Mouse (Mus musculus) thymus, adult 2 months (tissue): Measurements from ENCODE around the gene Zmiz1.

Experiments
- CTCF ChIP-seq: fragments of 200-500 bp; IDR thresholded peaks from 2 replicates; pipeline ENCODE4 v1.5.1; 2012; ENCODE audit warnings: mild to moderate bottlenecking, control low read depth, low read length, moderate library complexity, borderline replicate concordance; ENCODE audit not compliant: control insufficient read depth, poor library complexity, insufficient read depth; ENCODE audit errors: extremely low read depth
- POLR2A ChIP-seq: fragments of 200-500 bp; IDR thresholded peaks from 2 replicates; pipeline ENCODE4 v1.6.1; 2012; ENCODE audit warnings: mild to moderate bottlenecking, low read length, control low read depth, moderate library complexity; ENCODE audit not compliant: control insufficient read depth, poor library complexity, insufficient read depth; ENCODE audit errors: extremely low read depth

DNA sequence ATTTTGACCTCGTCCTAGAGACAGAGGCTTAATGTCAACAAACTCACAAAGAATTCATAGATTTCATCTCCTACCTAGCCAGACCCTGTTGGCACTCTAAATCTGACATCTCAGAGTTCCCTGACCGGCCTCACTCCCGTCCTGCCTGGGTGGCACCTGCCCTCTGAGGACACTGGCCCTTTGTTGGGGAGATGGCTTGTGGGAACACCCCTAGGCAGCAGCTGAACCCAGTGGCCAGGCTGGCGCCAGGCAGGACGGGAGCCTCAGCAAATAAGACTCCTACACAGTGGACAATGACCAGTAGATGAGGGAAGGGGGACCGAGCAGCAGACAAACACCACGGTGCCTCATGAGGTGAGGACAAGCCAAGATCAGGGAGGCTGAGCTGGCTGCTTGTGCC lies 220.6 kb downstream of the Zmiz1 start:
- TF ChIP-seq POLR2A (no peak), CTCF (no peak)
